Mouse (Mus musculus) G1E (cell line): ENCODE measurements around the gene Arhgdib.
"Not testable (repeated sequence)": the region's sequence is repeated elsewhere in the genome, so short reads cannot be mapped to it uniquely, and the experiment has no call there.

ENCODE experiments used
- CTCF ChIP-seq: IDR thresholded peaks from 2 replicates; pipeline ENCODE4 v1.5.1; 2012; ENCODE audit warnings: low read depth, low read length, inconsistent platforms, mixed read lengths
- GATA1 ChIP-seq: IDR thresholded peaks from 2 replicates; pipeline ENCODE4 v1.6.1; 2012; ENCODE audit warnings: borderline replicate concordance, low read length, inconsistent platforms, mixed read lengths
- GATA2 ChIP-seq: IDR thresholded peaks from 2 replicates; pipeline ENCODE4 v1.6.1; 2012; ENCODE audit warnings: low read depth, low read length, inconsistent platforms, borderline replicate concordance
- POLR2AphosphoS5 ChIP-seq: IDR thresholded peaks from 2 replicates; pipeline ENCODE4 v1.6.1; 2012; ENCODE audit warnings: low read depth, low read length, inconsistent platforms; ENCODE audit not compliant: insufficient replicate concordance
- TAL1 ChIP-seq: conservative IDR thresholded peaks from 2 replicates; pipeline ENCODE4 v1.6.1; 2012; ENCODE audit warnings: low read depth, low read length, inconsistent platforms, mixed read lengths

GRCm38 (mm10) chr6:136884766-136885165 lies 56.9 kb downstream of the Arhgdib start:
- TF ChIP-seq CTCF, TAL1, GATA2, GATA1, POLR2AphosphoS5: not testable (repeated sequence)
